Mouse (Mus musculus): Measurements from ENCODE around the gene Marcksl1. TPM values are rescaled to one million over a fixed set of nuclear protein-coding genes. Genes with fewer than 3 reads are reported as not detected.
A peak's percentile ranks its signal among the peaks of the same experiment; 100 is the strongest.
"Not testable (repeated sequence)": the region's sequence is repeated elsewhere in the genome, so short reads cannot be mapped to it uniquely, and the experiment has no call there.

Gene Marcksl1
- polyA plus RNA-seq, 1 experiment: 26.5 TPM

DNA sequence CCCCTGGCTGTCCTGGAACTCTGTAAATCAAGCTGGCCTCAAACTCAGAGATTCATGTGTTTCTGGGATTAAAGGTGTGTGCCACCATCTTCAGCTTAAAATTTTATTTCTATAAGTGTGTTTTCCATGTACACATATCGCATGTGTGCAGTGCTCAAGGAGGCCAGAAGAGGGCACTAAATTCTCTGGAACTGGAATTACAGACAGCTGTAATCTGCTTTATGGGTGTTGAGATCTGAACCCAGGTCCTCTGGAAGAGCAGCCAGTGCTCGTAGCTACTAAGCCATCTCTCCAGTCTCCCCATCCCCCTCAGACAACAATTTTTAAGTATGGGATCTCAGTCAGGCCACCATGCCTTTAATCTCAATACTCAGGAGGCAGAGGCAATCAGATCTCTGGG lies 35.9 kb downstream of the Marcksl1 start:
- no peaks in the 10 kb centered on the region for H3K27me3 ChIP-seq (replicated peaks; ENCODE audit: control insufficient read depth, insufficient read depth, low read length)
- no peak overlapping the region for H3K4me3 ChIP-seq (ENCODE audit: insufficient read depth, low read depth, low read length)
- H3K36me3 ChIP-seq (ENCODE audit: control insufficient read depth, insufficient read depth, low read length): no peaks in the 10 kb centered on the region
- DNase-seq: peak; percentile 46
- H3K27ac ChIP-seq (ENCODE audit: insufficient read depth, low read depth, low read length): no peak overlapping the region
- TF ChIP-seq CTCF (conservative IDR thresholded peaks at IDR 0.05; ENCODE audit: insufficient read depth, insufficient read length, low read depth, low read length): 0 out of 2 replicates have a peak, but pooled peaks have one; percentile 21
- TF ChIP-seq POLR2A (IDR thresholded peaks at IDR 0.05; ENCODE audit: low read depth, low read length): no peak
- no peaks in the 10 kb centered on the region for H3K4me1 ChIP-seq (ENCODE audit: control insufficient read depth, insufficient read depth, low read length)
- 94% methylated on average over 2 of the region's 2 CpGs for WGBS

DNA sequence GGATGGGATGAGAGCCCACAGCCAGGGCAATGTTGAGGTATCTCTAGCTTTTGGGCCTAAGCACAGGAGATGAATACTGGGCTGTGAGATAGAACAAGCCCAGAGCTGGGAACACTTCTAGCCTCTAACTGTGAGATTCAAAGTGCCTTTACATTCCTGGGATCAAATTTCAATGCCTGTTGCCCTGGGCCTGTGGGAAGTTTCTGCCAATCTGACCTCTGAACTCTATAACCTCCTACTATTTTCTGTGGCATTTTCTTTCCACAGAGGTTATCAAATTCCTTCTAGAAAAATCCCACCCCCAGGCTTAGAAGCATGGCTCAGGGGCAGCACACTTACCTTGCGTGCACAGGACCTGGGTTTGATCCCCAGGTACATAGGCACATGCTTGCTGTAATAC lies 36.9 kb downstream of the Marcksl1 start:
- Histone ChIP-seq H3K36me3 (ENCODE audit: control insufficient read depth, insufficient read depth, low read length) (no peaks in the 10 kb centered on the region), H3K27ac (ENCODE audit: insufficient read depth, low read depth, low read length) (no peak overlapping the region), H3K4me1 (ENCODE audit: control insufficient read depth, insufficient read depth, low read length) (no peaks in the 10 kb centered on the region), H3K27me3 (replicated peaks; ENCODE audit: control insufficient read depth, insufficient read depth, low read length) (no peaks in the 10 kb centered on the region), H3K4me3 (ENCODE audit: insufficient read depth, low read depth, low read length) (no peak overlapping the region)
- TF ChIP-seq POLR2A (IDR thresholded peaks at IDR 0.05; ENCODE audit: low read depth, low read length): no peak
- no peak for TF ChIP-seq CTCF (conservative IDR thresholded peaks at IDR 0.05; ENCODE audit: insufficient read depth, insufficient read length, low read depth, low read length)
- DNase-seq: no peak
- WGBS: 90% methylated on average over 1 of the region's 1 CpGs

DNA sequence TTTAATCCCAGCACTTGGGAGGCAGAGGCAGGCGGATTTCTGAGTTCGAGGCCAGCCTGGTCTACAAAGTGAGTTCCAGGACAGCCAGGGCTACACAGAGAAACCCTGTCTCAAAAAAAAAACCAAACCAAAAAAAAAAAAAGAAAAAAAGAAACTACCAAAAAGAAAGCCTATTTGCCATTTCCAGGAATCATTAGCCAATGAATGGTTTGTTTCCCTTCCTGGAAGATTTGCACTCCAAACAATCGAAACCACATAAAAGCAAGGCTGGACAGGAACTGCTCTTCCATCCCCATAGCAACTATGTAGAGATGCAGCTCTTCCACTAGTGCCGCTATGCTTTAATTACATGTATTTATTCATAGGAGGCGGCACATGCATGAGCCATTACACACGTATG lies 41.1 kb downstream of the Marcksl1 start:
- 74% methylated on average over 4 of the region's 6 CpGs for WGBS
- H3K4me1 ChIP-seq (ENCODE audit: control insufficient read depth, insufficient read depth, low read length): not testable (repeated sequence)

DNA sequence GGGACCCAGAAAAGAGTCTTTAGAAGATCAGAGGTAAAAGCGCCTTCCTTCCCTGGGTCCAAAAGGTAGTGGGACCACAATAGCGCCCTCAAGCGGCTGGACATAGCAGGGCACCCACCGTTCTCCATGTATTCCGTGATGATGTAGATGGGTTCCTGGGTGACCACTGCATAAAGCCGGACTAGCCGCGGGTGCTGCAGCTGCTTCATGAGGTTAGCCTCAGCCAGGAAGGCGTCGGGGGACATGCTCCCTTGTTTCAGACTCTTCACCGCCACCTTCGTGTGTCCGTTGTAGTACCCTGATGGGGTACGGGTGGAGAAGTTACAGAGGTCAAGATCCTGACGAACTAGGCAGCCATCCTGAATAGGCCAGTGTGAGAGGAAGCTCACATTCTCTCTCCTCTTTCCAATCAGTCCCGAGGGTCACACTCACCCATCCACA lies 42.1 kb downstream of the Marcksl1 start:
- H3K4me3 ChIP-seq (ENCODE audit: insufficient read depth, low read depth, low read length): peak overlapping the region; percentile 71; the same call in 1 of the 2 replicates
- no peak overlapping the region for H3K27ac ChIP-seq (ENCODE audit: insufficient read depth, low read depth, low read length)
- 11% methylated on average over 16 of the region's 16 CpGs for WGBS
- no peaks in the 10 kb centered on the region for H3K27me3 ChIP-seq (replicated peaks; ENCODE audit: control insufficient read depth, insufficient read depth, low read length)
- no peak for TF ChIP-seq POLR2A (IDR thresholded peaks at IDR 0.05; ENCODE audit: low read depth, low read length)
- TF ChIP-seq CTCF (conservative IDR thresholded peaks at IDR 0.05; ENCODE audit: insufficient read depth, insufficient read length, low read depth, low read length): peak; percentile 69
- no peaks in the 10 kb centered on the region for H3K36me3 ChIP-seq (ENCODE audit: control insufficient read depth, insufficient read depth, low read length)
- peak; percentile 55 for DNase-seq
- H3K4me1 ChIP-seq (ENCODE audit: control insufficient read depth, insufficient read depth, low read length): peaks cover 4% of the 10 kb centered on the region; the same call in 1 of the 2 replicates

More for the DNA sequence above, 41.1 kb downstream of the Marcksl1 start:
- H3K36me3 ChIP-seq (ENCODE audit: control insufficient read depth, insufficient read depth, low read length); H3K4me3 ChIP-seq (ENCODE audit: insufficient read depth, low read depth, low read length); H3K27ac ChIP-seq (ENCODE audit: insufficient read depth, low read depth, low read length); DNase-seq; H3K27me3 ChIP-seq (replicated peaks; ENCODE audit: control insufficient read depth, insufficient read depth, low read length): not testable (repeated sequence)

DNA sequence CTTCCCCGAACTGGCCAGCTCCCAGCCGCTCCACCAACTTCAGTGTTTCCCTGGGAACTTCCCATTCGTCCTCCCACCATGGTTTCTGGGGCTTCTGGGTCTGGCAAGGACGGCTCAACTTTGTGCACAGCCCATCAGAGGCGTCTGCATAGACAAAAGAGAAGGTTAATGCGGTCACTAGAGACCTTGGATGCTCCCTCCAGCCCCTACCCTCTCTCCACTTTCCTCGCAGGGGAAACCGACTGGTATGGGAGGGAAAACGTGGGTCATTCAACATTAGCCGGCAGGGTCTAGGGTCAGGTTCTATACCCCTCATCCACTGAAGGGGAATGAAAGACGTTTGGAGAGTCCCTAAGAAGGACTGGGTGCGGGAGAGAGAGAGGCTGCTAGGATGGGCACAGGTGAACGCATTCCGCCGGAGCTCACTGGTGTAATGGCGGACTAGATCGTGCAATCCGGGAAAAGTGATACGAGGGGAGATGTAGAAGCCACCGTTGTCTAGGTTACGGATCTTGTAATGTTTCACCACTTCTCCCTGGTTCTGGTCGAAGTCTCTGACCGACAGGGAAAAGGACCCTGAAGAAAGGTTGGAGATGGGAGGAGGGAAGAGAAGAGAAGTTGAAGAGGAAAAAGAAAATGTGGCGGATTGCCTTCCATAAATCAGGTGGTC lies 42.6 kb downstream of the Marcksl1 start:
- DNase-seq: no peak
- Histone ChIP-seq H3K27me3 (replicated peaks; ENCODE audit: control insufficient read depth, insufficient read depth, low read length) (no peaks in the 10 kb centered on the region), H3K4me1 (ENCODE audit: control insufficient read depth, insufficient read depth, low read length) (peaks cover 4% of the 10 kb centered on the region; the same call in 1 of the 2 replicates), H3K36me3 (ENCODE audit: control insufficient read depth, insufficient read depth, low read length) (no peaks in the 10 kb centered on the region), H3K27ac (ENCODE audit: insufficient read depth, low read depth, low read length) (peak overlapping the region; percentile 37), H3K4me3 (ENCODE audit: insufficient read depth, low read depth, low read length) (peak overlapping the region; percentile 71)
- TF ChIP-seq CTCF (conservative IDR thresholded peaks at IDR 0.05; ENCODE audit: insufficient read depth, insufficient read length, low read depth, low read length): no peak
- no peak for TF ChIP-seq POLR2A (IDR thresholded peaks at IDR 0.05; ENCODE audit: low read depth, low read length)
- under 1% methylated on average over 24 of the region's 24 CpGs for WGBS

DNA sequence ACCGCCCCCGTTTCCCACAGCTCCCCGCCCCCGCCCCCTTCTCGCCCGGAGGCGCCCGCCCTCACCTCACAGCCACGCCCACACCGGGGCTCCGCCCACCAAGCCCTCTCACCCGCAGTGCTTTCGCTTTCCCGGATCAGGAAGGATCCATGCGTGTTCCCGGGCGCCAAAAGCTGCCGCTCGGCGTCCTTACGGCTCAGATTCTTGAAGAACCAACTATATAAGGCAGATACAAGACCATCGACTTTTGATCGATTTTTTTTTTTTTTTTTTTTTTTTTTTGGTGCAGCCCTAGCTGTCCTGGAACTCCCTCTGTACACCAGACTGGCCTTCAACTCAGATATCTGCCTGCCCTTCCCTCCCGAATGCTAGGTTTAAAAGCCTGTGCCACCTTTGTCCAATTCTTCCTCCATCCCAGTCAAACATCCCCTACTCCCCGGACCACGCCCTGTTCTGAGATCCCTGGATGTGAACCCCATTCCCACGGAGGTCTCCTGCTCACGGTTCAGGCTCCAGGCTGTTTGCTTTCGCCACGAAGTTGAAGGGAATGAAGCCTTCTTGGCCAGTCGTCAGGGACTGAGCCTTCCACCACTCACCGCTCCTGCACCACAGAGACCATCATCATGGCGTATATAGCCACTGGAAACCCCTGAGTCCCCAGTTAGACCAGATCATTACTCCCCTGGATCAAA lies 43.3 kb downstream of the Marcksl1 start:
- TF ChIP-seq CTCF (conservative IDR thresholded peaks at IDR 0.05; ENCODE audit: insufficient read depth, insufficient read length, low read depth, low read length) (no peak), POLR2A (IDR thresholded peaks at IDR 0.05; ENCODE audit: low read depth, low read length) (peak; percentile 68)

DNA sequence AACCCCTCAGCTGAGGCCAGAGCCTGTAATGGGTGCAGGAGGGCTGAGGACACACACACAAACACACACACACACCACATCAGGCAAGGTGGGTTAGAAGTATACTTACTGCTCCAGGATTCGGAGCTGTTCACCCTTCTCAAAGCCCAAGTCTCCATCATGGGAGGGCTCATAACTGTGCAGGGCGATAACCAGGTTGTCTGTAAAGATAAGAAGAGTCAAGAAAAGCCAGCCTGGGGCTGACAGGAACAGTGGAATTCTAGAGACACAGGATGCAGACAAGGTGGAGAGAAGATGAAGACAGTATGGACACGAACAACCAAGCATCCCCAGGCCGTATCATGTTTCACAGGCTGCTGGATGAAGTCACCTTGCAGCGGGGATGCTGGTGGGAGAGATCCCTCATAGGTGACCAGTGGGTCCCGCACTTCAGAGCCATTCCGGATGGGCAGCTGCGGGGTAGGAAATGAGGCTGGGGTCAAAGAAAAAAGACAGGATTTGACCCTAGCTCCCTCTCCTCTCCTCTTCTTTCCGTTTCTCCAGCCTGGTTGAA lies 44.0 kb downstream of the Marcksl1 start:
- H3K4me3 ChIP-seq (ENCODE audit: insufficient read depth, low read depth, low read length): no peak overlapping the region
- WGBS: 81% methylated on average over 9 of the region's 9 CpGs
- no peaks in the 10 kb centered on the region for H3K27me3 ChIP-seq (replicated peaks; ENCODE audit: control insufficient read depth, insufficient read depth, low read length)
- no peak overlapping the region for H3K27ac ChIP-seq (ENCODE audit: insufficient read depth, low read depth, low read length)
- no peaks in the 10 kb centered on the region for H3K36me3 ChIP-seq (ENCODE audit: control insufficient read depth, insufficient read depth, low read length)
- H3K4me1 ChIP-seq (ENCODE audit: control insufficient read depth, insufficient read depth, low read length): peaks cover 4% of the 10 kb centered on the region; the same call in 1 of the 2 replicates
- TF ChIP-seq POLR2A (IDR thresholded peaks at IDR 0.05; ENCODE audit: low read depth, low read length) (no peak), CTCF (conservative IDR thresholded peaks at IDR 0.05; ENCODE audit: insufficient read depth, insufficient read length, low read depth, low read length) (no peak)
- no peak for DNase-seq

More for the DNA sequence above, 43.3 kb downstream of the Marcksl1 start:
- Histone ChIP-seq H3K27me3 (replicated peaks; ENCODE audit: control insufficient read depth, insufficient read depth, low read length) (no peaks in the 10 kb centered on the region), H3K27ac (ENCODE audit: insufficient read depth, low read depth, low read length) (peak overlapping the region; percentile 19), H3K36me3 (ENCODE audit: control insufficient read depth, insufficient read depth, low read length) (no peaks in the 10 kb centered on the region), H3K4me1 (ENCODE audit: control insufficient read depth, insufficient read depth, low read length) (peaks cover 4% of the 10 kb centered on the region; the same call in 1 of the 2 replicates), H3K4me3 (ENCODE audit: insufficient read depth, low read depth, low read length) (peak overlapping the region; percentile 71)
- 7% methylated on average over 33 of the region's 33 CpGs for WGBS
- DNase-seq: peak; percentile 94
